Mouse (Mus musculus) testis, adult 2 months (tissue): Measurements from ENCODE around the gene Hpca.

Experiments
- CTCF ChIP-seq: fragments of 200-500 bp; IDR thresholded peaks from 2 replicates; pipeline ENCODE4 v1.5.1; 2012; ENCODE audit warnings: low read depth, mild to moderate bottlenecking, inconsistent platforms, low read length, moderate library complexity; ENCODE audit not compliant: control insufficient read depth, insufficient read depth, insufficient replicate concordance
- POLR2A ChIP-seq: fragments of 200-500 bp; IDR thresholded peaks from 2 replicates; pipeline ENCODE4 v1.6.1; 2012; ENCODE audit warnings: low read depth, mild to moderate bottlenecking, inconsistent platforms, low read length, moderate library complexity; ENCODE audit not compliant: control insufficient read depth

GRCm38 (mm10) chr4:129068848-129069247 lies 53.0 kb downstream of the Hpca start:
- TF ChIP-seq POLR2A = no peak
- no peak for TF ChIP-seq CTCF
